Mouse (Mus musculus) left cerebral cortex, adult 2 months (tissue): ENCODE data around the gene Kxd1. TPM values are rescaled to one million over a fixed set of nuclear protein-coding genes. Genes with fewer than 3 reads are reported as not detected.
A peak's percentile ranks its signal among the peaks of the same experiment; 100 is the strongest.

Source experiments
- DNase-seq, 2 experiments: peaks; one replicate each; pipeline ENCODE4 v3.0.0; 2021 to 2022; ENCODE audit warnings: low spot score in 2 of 2, mixed read lengths in 1 of 2; ENCODE audit errors: extremely low spot score in 1 of 2
- H3K27ac ChIP-seq: fragments of 200-600 bp; 2 replicates; pipeline ENCODE4 v1.8.1; 2022
- H3K4me3 ChIP-seq: fragments of 200-600 bp; 2 replicates; pipeline ENCODE4 v1.8.1; 2022
- CTCF ChIP-seq: fragments of 200-600 bp; IDR thresholded peaks from 2 replicates; pipeline ENCODE4 v1.8.1; 2022; ENCODE audit warnings: antibody characterized with exemption, mild to moderate bottlenecking, moderate library complexity
- intact Hi-C: fragments of 180-260 bp; cut with DNase I; formaldehyde crosslinking; loops from one replicate; pipeline ENCODE4 v1.15.1; 2025
- total RNA-seq, 2 experiments: library from RNA; stranded (reverse); gene quantifications; 2 replicates each; pipeline ENCODE4 v1.2.3; 2021

The Kxd1 gene
- total RNA-seq, 2 experiments from 2014 or later, result 39.8 to 44.4 TPM

DNA sequence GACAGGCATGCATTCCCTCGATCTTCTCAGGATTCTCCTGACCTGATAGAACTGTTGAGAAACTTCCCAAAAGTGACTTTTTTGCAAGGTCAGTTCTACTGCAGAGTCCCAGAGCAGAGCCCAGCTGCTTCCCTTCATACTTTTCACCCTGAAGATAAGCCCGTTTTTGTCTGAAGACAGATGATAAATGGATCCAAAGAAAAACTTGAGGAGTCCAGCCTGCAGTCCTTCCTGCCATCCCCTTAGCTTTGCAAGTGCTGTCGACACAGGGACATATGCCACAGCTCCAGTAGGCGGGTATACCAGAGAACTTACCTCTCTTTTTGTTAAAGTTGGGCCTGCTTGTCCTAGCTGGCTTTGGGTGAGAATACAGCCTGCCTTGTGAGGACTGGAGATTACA is 33.6 kb upstream of the Kxd1 start:
- Histone ChIP-seq H3K4me3 (no peak overlapping the region), H3K27ac (peak overlapping the region; percentile 76)
- intact Hi-C loops, result no loop called here
- DNase-seq, result no peak
- TF ChIP-seq CTCF, result no peak

DNA sequence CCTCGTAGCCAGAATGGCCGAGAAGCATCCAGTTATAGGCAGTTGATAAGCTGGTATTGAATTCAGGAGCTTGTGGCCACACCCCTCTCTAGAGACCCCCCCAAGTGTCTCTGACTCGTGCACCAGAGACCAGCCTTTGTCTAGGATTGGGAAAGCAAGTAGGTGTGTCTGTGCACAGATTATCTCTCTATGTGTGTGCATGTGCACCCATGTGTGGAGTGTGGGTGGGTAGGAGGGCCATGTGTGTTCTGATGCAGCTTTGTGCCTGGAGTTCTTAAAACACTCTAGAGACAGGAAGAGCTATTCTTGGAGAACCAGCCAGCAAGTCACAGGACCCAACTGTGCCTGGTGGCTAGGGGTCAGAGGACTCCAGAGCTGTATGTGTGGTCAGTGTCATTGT is 32.8 kb upstream of the Kxd1 start:
- H3K4me3 ChIP-seq, result no peak overlapping the region
- TF ChIP-seq CTCF, result no peak
- intact Hi-C loops, result loop anchor here (1.0 kb wide), 1 partner anchor 25 kb away; no protein-coding TSS in a partner anchor
- peak overlapping the region; percentile 76 for H3K27ac ChIP-seq
- no peak for DNase-seq

DNA sequence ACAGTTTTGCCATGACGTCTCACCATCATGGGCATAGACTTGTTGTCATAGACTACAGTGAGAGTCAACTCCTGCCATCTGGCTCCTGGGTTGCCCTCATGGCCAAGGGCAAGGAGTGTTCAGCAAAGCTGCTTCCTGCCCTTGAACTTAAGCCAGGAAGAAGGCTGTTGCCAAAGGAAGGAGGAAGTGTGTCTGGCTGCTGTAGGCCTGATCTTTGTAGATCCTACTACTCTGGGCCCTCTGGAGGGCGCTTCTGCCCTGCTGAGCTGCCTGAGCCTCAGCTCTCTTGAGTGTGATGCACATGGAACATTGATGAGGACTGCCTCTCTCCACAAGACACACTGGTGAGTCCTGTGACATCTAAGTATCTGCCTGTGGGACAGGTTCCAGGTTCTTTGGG is 32.3 kb upstream of the Kxd1 start:
- peak overlapping the region; percentile 76 for H3K27ac ChIP-seq
- DNase-seq, result peak in 1 of 2 experiments; percentile 45
- intact Hi-C loops, result loop anchor here (1.0 kb wide), 1 partner anchor 25 kb away; no protein-coding TSS in a partner anchor
- peak; percentile 58 for TF ChIP-seq CTCF
- H3K4me3 ChIP-seq, result no peak overlapping the region

DNA sequence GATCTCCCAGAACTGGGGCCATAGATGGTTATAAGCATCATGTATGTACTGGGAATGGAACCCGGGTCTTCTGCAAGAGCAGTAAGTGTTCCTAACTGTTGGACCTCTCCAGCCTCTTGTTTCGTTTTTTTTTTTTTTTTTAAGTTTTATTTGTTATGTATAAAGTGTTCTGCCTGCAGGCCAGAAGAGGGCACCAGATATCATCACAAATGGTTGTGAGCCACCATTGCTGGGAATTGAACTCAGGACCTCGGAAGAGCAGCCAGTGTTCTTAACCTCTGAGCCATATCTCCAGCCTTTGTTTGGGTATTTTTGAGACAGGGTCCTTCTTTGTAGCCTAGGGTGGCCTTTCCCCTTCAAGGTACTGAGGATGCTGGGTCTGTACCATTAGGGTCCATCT is 31.2 kb upstream of the Kxd1 start:
- Histone ChIP-seq H3K27ac (no peak overlapping the region), H3K4me3 (no peak overlapping the region)
- TF ChIP-seq CTCF, result peak; percentile 42
- intact Hi-C loops, result no loop called here
- DNase-seq, result no peak

DNA sequence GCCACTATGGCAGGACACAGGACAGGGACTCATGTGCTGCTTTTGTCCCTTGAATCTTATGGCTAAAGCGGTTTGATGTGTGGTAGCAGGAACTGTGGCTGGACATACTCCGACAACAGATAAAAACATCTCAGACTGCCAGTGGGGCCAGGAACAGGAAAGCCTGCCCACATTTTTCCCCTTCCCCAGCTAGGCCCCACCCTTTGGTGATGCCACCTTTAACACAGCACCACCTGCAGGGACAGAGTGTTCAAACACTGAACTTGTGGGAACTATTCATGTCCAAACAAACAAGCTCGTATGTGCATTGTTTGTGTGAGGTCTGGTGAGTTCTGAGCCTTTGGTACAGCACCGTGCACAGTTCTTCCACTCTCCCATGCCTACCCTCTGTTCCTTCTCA is 30.6 kb upstream of the Kxd1 start:
- peak overlapping the region; percentile 38; the same call in 1 of the 2 replicates for H3K27ac ChIP-seq
- no peak for DNase-seq
- peak; percentile 13 for TF ChIP-seq CTCF
- H3K4me3 ChIP-seq, result no peak overlapping the region
- intact Hi-C loops, result no loop called here

DNA sequence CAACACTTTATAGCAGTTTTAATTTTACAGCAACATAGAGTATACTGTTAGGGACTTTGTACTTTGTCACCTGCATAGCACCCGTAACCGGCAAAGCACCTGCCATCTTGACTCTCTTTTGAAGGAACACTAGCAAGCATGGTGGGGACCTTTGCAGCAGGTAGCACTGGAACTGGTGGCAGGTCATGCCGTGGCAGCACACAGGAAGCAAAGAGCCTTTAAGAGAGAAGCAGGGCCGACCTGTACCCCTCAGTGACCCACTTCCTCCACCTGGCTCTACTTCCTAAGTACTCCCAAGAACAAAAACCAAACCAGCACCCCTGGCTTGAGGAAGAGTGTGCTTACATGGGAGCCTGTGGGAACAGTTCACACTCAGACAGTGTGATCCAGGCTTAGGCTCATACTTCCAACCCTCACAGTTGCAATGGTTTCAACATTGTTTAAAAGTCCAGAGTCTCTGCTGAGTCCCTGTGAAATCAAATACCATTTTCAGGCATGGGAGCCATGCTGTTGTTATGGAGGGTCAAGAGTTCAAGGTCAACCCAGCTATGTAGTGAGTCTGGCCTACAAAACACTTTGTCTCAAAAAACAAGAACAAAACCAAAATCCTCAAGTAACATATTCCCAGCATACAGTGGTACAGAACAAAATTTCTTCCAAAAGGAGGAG is 27.5 kb upstream of the Kxd1 start:
- Histone ChIP-seq H3K4me3 (no peak overlapping the region), H3K27ac (no peak overlapping the region)
- DNase-seq, result no peak
- intact Hi-C loops, result no loop called here
- TF ChIP-seq CTCF, result no peak

DNA sequence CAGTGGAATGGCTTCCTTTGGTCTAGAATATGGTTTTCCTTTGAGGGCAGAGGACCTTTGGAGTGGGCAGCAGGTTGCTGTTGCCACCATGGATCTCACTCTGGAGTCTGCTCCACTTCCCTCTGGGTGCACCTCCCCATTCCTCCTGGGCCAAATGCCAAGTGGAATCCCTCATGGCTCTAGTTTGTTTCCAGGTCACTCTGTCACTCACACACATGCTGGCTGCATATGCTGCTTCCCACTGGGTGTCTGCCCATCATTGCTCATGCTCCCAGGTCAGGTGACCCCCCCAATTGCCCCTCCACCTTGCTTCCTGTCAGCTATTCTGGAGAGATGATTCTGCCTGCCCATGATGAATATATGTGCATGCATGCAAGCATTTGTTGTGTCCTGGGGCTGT is 26.0 kb upstream of the Kxd1 start:
- no peak for TF ChIP-seq CTCF
- DNase-seq, result no peak
- peak overlapping the region; percentile 65; the same call in 1 of the 2 replicates for H3K27ac ChIP-seq
- no peak overlapping the region for H3K4me3 ChIP-seq
- intact Hi-C loops, result no loop called here

DNA sequence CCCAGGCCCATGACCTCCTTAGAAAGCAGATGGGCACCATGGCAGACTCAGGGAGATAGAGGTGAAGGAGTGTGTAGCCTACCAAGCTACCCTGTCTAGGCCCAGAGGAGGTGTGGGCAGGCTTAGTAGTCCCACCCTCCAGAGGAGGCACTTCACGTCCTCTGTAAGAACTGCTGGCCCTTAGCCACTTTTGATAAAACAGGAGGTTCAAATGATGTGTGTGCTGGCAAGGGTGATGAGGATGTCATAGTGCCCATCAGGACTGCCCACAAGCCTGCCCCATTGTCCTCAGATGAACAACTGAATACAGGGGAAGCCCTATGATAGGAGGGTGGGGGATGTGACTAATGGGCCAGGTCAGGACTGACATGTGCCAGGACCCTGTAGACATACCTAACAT is 25.1 kb upstream of the Kxd1 start:
- no peak for DNase-seq
- intact Hi-C loops, result no loop called here
- TF ChIP-seq CTCF, result no peak
- H3K27ac ChIP-seq, result peak overlapping the region; percentile 65
- no peak overlapping the region for H3K4me3 ChIP-seq

DNA sequence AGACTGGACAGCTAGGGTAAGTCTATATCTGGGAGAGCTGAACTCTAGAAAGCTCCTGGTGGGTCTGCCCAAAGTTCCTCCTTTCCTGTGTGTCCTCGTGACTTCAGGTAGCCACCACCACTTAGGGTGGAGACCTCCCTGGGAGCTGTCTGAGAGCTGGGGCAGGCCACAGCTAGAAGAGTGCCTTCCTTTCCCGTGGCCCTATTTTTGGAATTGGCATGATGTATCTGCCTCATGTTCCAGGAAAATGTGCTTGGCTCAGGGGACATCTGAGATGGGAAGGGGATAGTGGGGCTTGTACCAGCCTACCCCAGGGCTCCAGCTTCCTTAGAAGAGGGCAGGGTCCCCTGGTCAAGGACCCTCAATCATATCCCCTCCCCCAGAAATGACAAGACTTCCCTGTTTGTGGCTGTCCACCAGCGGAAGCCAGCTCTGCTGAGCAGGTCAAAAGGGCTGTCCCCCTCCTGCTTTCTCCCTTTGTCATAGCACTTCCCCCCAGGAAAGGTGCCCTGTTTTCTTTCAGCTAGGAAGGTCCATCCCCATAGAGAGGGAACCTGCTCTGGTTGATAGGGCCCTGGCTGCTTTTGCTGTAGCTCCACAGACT is 23.9 kb upstream of the Kxd1 start:
- no peak overlapping the region for H3K4me3 ChIP-seq
- no peak for DNase-seq
- intact Hi-C loops, result no loop called here
- no peak for TF ChIP-seq CTCF
- H3K27ac ChIP-seq, result peak overlapping the region; percentile 65

DNA sequence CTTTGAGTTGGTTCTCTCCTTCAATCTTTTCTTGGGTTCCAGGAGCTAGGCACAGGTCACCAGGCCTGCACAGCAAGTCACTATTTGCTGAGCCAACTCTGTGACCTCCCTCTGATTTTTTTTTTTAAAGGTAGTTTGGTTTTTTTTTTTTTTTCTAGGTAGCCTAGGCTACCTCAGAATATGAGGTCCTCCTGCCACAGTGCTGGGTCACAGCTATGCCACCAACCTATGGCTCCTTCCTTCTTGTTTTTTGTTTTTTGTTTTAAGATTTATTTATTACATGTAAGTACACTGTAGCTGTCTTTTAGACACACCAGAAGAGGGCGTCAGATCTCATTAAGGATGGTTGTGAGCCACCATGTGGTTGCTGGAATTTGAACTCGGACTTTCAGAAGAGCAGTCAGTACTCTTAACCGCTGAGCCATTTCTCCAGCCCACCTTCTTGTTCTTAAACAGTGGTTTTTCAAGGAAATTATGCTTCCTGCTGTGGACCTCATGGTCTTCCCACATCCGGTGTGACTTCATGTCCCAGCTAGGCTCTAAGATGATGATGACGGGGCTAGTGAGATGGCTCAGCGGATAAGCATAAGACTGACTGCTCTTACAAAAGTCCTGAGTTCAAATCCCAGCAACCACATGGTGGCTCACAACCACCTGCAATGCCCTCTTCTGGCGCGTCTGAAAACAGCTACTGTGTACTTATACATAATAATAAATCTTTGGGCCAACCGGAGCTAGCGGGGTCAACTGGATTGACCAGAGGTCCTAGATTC is 21.8 kb upstream of the Kxd1 start:
- intact Hi-C loops, result no loop called here
- DNase-seq, result no peak
- no peak overlapping the region for H3K4me3 ChIP-seq
- H3K27ac ChIP-seq, result no peak overlapping the region
- TF ChIP-seq CTCF, result no peak; the same call in 1 of the 2 replicates

DNA sequence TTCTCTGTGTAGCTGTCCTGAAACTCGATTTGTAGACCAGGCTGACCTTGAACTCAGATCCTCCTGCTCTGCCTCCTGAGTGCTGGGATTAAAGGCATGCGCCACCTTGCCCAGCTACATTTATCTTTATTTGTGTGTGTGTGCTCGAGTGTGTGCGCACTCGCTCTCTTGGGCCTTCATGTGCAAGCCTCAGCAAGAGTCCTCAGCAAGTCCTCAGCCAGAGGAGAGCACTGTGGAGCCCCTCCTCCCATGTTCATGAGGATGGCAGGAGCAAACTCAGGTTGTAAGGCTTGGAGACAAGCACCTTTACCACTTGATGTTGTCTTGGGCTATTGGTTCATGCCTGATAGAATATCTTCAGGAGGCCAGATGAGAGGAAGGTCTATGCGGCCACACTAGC is 20.0 kb upstream of the Kxd1 start:
- H3K27ac ChIP-seq, result no peak overlapping the region
- TF ChIP-seq CTCF, result no peak
- no peak overlapping the region for H3K4me3 ChIP-seq
- no peak for DNase-seq
- intact Hi-C loops, result no loop called here

DNA sequence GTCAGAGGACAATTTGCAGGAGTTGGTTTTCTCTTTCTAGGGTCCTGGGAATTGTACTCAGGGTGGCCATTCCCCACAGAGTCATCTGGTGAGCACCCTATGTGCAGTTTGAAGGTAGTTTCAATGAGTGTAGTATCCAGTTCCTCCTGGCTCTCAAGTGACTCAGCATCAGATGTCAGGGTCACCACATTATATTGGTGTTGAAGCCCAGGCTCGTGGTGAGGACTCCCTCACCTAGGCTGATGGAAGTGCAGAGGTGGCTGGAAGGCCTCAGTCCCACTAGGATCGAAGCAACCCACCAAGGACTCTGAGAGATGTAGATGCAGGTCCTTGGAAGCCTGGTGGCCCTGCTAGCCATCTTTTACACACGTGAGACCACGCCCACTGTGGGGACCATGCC is 18.7 kb upstream of the Kxd1 start:
- intact Hi-C loops, result no loop called here

More for the DNA sequence above, 18.7 kb upstream of the Kxd1 start:
- no peak for TF ChIP-seq CTCF
- DNase-seq, result no peak
- Histone ChIP-seq H3K27ac (no peak overlapping the region), H3K4me3 (no peak overlapping the region)
